Mouse (Mus musculus): ENCODE measurements at regions not wholly inside any gene's neighbourhood (a gene's known extent, or its start where the extent isn't known, plus 50 kb on each side); places are given as distances from the start of the nearest gene placed in this dataset.

DNA sequence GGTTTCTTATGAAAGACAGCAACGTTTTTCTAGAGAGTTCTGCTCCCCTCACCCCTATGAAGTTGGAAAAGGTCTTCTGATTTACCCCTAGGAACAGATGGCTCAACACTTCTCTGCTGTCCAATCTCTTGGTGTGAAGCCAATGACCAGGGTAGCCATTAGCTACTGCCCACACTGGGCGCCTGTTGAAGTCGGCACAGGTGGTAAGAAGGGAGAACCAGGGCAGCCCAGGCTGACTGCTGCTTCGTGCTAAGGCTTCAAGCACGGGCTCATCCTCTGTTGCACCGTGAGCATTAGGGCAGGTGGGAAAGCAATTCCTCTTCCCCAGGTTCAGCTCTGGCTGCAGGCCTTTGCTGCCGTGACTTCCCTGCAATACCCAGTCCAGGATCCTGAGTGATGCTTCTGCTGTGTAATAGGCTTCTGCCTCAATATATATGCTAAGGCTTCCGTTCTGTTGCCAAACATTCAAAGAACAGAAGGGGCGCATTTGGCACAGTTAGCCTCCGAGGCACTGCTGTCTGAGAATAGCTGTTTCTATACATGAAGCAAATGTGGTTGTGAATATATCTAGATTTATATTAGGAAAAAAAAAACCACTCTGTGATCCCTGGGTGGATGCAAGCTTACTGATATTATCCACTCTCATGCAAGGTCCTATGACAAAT, 76.4 kb upstream of the Atp5g3 start:
- no peak for DNase-seq (ENCODE audit: low spot score)

DNA sequence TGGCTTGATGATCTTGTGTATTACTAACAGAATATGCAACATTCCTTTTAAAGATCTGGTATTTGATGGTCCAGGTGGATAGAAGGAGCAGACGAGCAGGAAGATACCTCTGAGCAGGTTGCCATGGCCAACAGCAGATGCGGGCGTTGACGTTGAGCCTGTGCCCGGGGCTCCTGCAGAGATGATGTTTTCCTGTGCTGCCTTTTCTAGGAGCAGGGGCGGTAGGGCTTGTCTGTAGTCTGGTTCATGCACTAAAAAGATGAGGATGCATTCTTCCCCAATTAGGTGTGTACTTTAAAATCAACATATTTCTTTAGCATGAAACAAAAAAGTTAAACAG, 74.8 kb upstream of the Atp5g3 start:
- no peak for DNase-seq (ENCODE audit: low spot score)

GRCm38 (mm10) chr2:73985238-73985910, 74.2 kb upstream of the Atp5g3 start:
- no peak for DNase-seq (ENCODE audit: low spot score)

- DNase-seq (ENCODE audit: low spot score) = no peak
These were observed 72.0 kb upstream of the Atp5g3 start for GRCm38 (mm10) chr2:73983166-73983565.

DNA sequence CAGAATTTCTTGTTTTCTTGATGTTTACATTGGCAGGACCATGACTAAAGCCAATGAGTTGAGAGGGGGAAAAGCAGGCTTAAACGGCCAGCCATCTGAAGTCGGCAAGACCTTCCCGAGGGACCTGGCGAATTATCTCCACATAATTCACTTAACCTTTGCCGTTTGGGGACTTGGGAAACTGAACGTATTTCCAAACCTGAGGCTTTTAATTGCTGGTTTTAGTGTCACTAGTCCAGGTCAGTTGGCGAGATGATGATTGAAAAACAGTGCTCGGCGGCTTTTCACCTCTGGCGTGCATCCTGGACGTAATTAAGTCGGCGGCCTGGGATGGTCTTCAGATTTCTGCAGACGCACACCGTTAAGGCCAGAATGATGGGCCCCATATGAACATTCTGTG, 66.9 kb upstream of the Atp5g3 start:
- DNase-seq (ENCODE audit: low spot score) = no peak

GRCm38 (mm10) chr2:73973774-73974173, 62.6 kb upstream of the Atp5g3 start:
- DNase-seq (ENCODE audit: low spot score) = no peak

DNA sequence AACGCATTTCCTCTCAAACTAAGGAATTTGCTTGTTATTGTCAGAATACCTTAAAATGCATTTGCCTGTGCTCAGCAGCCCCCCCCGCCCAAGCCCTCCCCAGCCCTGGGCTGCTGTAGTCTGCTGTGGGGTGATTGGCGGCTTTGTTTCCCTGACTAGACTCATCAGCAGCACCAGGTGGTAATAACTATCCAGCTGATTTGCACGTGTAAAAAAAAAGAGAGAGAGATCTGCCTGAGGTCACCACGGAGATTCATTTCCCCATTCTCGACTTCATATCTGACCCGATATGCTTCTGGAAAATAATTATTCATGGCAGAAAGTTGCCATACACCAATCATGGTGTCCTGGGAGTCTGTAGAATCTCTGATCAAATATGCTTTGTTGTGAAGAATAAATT, 56.5 kb upstream of the Atp5g3 start:
- no peak for DNase-seq (ENCODE audit: low spot score)

DNA sequence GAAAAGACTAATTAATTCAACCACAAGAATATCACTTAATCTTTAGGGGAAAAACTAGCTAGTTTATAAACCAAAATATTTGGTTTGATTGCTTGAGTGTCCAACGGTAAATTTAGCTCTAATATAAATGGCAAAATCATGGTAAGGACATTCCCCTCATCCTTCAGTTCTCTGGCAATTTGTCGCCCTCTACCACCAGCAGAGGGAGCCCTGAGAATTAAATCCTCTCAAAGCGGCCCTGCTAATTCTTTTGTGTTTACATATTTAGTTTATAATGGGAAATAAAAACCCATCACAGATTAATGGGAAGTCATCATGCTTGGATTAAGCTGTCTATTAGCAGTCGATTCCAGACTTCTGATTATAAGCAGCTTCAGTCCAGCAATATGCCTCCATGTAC, 54.5 kb upstream of the Atp5g3 start:
- DNase-seq (ENCODE audit: low spot score) = no peak
